Mouse (Mus musculus): ENCODE results near the gene Tmem104.

DNA sequence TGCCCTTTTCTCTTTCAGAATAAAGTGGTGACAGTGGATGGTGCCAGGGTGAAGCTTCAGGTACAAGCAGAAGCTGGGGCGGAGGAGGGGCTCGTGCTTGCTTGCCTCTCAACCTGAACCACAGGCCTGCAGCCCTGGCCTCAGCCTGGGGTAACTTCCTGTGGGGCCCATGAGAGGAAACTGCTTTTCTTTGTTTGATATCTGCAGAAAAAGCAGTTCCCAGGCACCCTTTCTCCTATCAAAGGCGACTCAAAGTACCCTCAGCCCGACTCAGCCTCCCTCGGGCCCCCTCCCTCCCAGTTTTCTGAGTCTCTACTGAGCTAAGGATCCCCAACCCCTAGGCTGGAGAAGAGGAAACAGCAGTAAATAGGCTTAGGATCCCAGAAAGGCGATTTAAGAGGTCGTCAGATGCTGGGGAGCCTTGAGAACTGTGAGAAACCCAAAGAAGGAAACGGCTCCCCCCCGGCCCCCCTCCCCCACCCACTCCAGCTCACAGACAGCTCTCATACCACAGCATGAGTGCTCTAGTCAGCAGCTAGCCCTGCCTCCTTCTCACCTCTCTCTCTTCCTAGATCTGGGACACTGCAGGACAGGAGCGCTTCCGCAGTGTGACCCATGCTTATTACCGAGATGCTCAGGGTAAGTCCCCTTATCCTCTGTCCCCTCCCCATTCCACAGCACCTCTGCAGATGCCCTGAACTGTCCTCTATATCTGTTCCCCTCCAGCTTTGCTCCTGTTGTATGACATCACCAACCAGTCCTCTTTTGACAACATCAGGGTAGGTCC lies 29.2 kb upstream of the Tmem104 start:
- no peak for TF ChIP-seq CTCF (IDR thresholded peaks at IDR 0.05; ENCODE audit: low read depth, low read length)
- TF ChIP-seq POLR2A (IDR thresholded peaks at IDR 0.05; ENCODE audit: extremely low read depth, insufficient read depth, low read length), result no peak

All from liver, adult 2 months (tissue).